Mouse (Mus musculus): ENCODE results near the gene Ksr2. TPM values are rescaled to one million over a fixed set of nuclear protein-coding genes. Genes with fewer than 3 reads are reported as not detected.
"Not testable (repeated sequence)": the region's sequence is repeated elsewhere in the genome, so short reads cannot be mapped to it uniquely, and the experiment has no call there.

The Ksr2 gene
- total and polyA plus RNA-seq, 2 experiments from 2014 or later = 6.3 to 12.6 TPM

DNA sequence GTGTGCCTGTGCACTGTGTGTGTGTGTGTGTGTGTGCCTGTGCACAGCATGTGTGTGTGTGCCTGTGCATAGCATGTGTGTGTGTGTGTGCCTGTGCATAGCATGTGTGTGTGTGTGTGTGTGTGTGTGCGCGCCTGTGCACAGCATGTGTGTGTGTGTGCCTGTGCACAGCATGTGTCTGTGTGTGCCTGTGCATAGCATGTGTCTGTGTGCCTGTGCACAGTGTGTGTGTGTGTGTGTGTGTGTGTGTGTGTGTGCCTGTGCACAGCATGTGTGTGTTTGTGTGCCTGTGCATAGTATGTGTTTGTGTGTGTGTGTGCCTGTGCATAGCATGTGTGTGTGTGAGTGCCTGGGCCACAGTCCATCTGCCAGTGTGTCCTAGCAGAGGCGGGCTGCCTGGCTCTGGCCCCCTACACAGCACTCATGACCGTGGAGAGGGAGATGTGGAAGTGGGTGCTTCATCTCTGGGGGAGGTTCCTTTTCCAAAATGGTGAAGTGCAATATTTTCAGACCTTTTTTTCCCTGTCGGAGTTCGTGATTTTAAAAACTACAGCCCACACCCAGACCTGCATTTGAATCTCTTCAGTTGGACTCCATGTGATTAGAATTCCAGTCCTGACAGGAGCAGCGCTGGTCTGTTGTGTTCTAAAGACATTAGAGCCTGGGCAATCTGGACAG is 39.3 kb upstream of the Ksr2 start:
- no peak overlapping the region for H3K27ac ChIP-seq
- ATAC-seq (no peak), DNase-seq (ENCODE audit: low spot score) (no peak)
- no peaks in the 10 kb centered on the region for H3K4me1 ChIP-seq (ENCODE audit: insufficient read depth, low read length)
- WGBS = 85% methylated on average over 7 of the region's 7 CpGs
- no peak overlapping the region for H3K9ac ChIP-seq (replicated peaks; ENCODE audit: low read length)
- no peak overlapping the region for H3K4me2 ChIP-seq (ENCODE audit: low read depth, low read length)
- no peak for TF ChIP-seq CTCF (IDR thresholded peaks at IDR 0.05; ENCODE audit: low read depth)
- no peaks in the 10 kb centered on the region for H3K9me3 ChIP-seq (ENCODE audit: low read length)
- no peak overlapping the region for H3K4me3 ChIP-seq (ENCODE audit: low read length)
- no peaks in the 10 kb centered on the region for H3K27me3 ChIP-seq (ENCODE audit: insufficient read depth, low read length)
- peaks cover 63% of the 10 kb centered on the region for H3K36me3 ChIP-seq (ENCODE audit: insufficient read depth, low read length)

DNA sequence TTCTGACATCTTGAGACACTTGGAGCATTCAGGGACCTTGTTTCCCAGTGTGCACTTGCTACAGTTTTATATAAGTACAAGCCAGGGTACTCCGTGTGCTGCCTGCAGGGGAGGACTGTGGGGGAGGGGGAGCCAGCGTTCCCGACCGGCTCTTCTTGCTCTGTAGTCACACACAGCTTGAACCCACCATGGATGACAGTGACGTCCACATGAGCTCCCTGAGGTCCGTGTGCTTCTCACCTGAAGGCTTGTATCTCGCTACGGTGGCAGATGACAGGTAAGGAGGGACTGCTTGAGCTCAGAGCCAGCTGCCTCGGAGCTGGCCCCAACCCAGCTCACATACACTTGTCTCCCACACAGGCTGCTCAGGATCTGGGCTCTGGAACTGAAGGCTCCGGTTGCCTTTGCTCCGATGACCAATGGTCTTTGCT is 37.5 kb upstream of the Ksr2 start:
- no peak overlapping the region for H3K4me2 ChIP-seq (ENCODE audit: low read depth, low read length)
- peaks cover 56% of the 10 kb centered on the region for H3K36me3 ChIP-seq (ENCODE audit: insufficient read depth, low read length)
- ATAC-seq = no peak
- 67% methylated on average over 11 of the region's 11 CpGs for WGBS
- H3K27ac ChIP-seq = no peak overlapping the region
- no peak overlapping the region for H3K9ac ChIP-seq (replicated peaks; ENCODE audit: low read length)
- H3K9me3 ChIP-seq (ENCODE audit: low read length) = no peaks in the 10 kb centered on the region
- no peak overlapping the region for H3K4me3 ChIP-seq (ENCODE audit: low read length)
- no peak for TF ChIP-seq CTCF (IDR thresholded peaks at IDR 0.05; ENCODE audit: low read depth)
- H3K27me3 ChIP-seq (ENCODE audit: insufficient read depth, low read length) = no peaks in the 10 kb centered on the region
- H3K4me1 ChIP-seq (ENCODE audit: insufficient read depth, low read length) = no peaks in the 10 kb centered on the region
- no peak for DNase-seq (ENCODE audit: low spot score)

DNA sequence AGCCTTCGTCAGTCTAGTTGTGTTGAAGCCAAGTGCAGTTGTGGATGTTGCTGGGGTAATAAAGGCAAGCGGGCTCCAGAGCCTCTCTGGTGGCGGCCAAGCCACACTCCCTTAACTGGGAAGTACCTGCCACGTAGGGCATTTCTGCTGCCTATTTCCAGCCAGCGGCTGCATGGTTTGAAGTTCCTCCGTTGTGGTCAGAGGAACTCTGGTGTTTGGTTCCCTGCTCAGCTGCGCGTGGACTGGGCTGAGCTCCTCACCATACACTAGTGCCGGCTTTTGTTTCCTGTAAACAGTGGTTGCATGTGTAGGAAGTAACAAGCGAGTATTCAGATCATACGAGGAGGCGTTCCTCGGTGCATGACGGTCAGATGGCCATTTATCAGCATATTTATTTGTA is 36.1 kb upstream of the Ksr2 start:
- not testable (repeated sequence) for H3K4me3 ChIP-seq (ENCODE audit: low read length); H3K4me1 ChIP-seq (ENCODE audit: insufficient read depth, low read length); H3K9ac ChIP-seq (replicated peaks; ENCODE audit: low read length); DNase-seq (ENCODE audit: low spot score); H3K4me2 ChIP-seq (ENCODE audit: low read depth, low read length); ATAC-seq; H3K27ac ChIP-seq; H3K27me3 ChIP-seq (ENCODE audit: insufficient read depth, low read length); H3K9me3 ChIP-seq (ENCODE audit: low read length)
- 94% methylated on average over 14 of the region's 14 CpGs for WGBS
- H3K36me3 ChIP-seq (ENCODE audit: insufficient read depth, low read length) = peaks cover 45% of the 10 kb centered on the region

- Histone ChIP-seq H3K9me3 (ENCODE audit: low read length) (no peaks in the 10 kb centered on the region), H3K27me3 (ENCODE audit: insufficient read depth, low read length) (no peaks in the 10 kb centered on the region), H3K4me1 (ENCODE audit: insufficient read depth, low read length) (no peaks in the 10 kb centered on the region), H3K36me3 (ENCODE audit: insufficient read depth, low read length) (peaks cover 47% of the 10 kb centered on the region; the same call in 1 of the 2 replicates), H3K9ac (replicated peaks; ENCODE audit: low read length) (no peak overlapping the region), H3K27ac (no peak overlapping the region), H3K4me2 (ENCODE audit: low read depth, low read length) (no peak overlapping the region), H3K4me3 (ENCODE audit: low read length) (no peak overlapping the region)
- WGBS = 81% methylated on average over 4 of the region's 4 CpGs
- ATAC-seq = no peak
- no peak for DNase-seq (ENCODE audit: low spot score)
- TF ChIP-seq CTCF (IDR thresholded peaks at IDR 0.05; ENCODE audit: low read depth) = no peak
Observed at GRCm38 (mm10) chr5:117380199-117380598, 33.6 kb upstream of the Ksr2 start.

DNA sequence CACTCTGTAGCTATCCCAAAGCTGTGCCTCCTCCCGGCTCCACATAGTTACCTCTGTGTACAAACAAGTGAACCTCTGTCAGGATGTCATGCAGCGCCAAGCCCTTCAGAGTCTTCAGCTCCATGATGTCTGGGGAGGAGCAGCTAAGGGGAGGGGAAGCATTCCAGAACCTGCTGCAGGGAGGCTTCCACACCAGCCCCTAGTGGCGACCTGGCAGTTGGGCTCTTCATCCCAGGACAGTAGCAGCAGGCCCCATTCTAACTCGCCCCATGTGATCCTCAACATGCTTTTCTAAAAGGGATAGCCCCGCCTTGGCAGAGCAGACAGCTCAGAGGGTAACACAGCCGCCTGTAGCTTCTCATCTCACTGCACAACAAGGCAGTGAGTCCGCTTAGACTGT is 32.0 kb upstream of the Ksr2 start:
- Histone ChIP-seq H3K36me3 (ENCODE audit: insufficient read depth, low read length) (peaks cover 37% of the 10 kb centered on the region; the same call in 1 of the 2 replicates), H3K27ac (no peak overlapping the region), H3K4me2 (ENCODE audit: low read depth, low read length) (no peak overlapping the region), H3K9ac (replicated peaks; ENCODE audit: low read length) (no peak overlapping the region), H3K9me3 (ENCODE audit: low read length) (no peaks in the 10 kb centered on the region), H3K4me3 (ENCODE audit: low read length) (no peak overlapping the region), H3K4me1 (ENCODE audit: insufficient read depth, low read length) (no peaks in the 10 kb centered on the region), H3K27me3 (ENCODE audit: insufficient read depth, low read length) (no peaks in the 10 kb centered on the region)
- WGBS = 71% methylated on average over 7 of the region's 7 CpGs
- DNase-seq (ENCODE audit: low spot score) = no peak
- 0 out of 2 replicates have a peak, but pooled peaks have one; percentile 14 for ATAC-seq
- peak; percentile 26; the same call in 1 of the 2 replicates for TF ChIP-seq CTCF (IDR thresholded peaks at IDR 0.05; ENCODE audit: low read depth)

DNA sequence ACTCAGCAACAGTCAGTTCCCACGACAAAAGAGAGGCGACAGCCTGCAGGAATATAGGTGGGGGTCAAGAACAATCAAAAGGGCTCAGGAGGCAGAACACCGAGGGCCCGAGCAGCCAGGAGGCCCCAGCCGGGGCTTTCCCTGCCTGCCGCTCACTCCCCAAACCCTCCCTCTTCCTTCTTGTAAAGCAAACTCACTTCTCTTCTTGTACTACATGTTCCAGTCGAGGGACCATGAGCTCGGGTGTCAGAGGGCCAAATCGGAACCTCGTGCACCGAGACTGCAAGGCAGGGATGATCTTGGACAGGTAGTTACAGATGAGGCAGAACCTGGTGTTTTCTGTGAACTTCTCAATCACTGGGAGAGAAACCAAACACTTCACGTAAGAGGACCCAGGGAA is 30.6 kb upstream of the Ksr2 start:
- H3K36me3 ChIP-seq (ENCODE audit: insufficient read depth, low read length) = peaks cover 37% of the 10 kb centered on the region; the same call in 1 of the 2 replicates
- WGBS = 64% methylated on average over 12 of the region's 12 CpGs
- no peak overlapping the region for H3K4me2 ChIP-seq (ENCODE audit: low read depth, low read length)
- ATAC-seq (no peak), DNase-seq (ENCODE audit: low spot score) (no peak)
- TF ChIP-seq CTCF (IDR thresholded peaks at IDR 0.05; ENCODE audit: low read depth) = no peak
- H3K9me3 ChIP-seq (ENCODE audit: low read length) = no peaks in the 10 kb centered on the region
- no peak overlapping the region for H3K9ac ChIP-seq (replicated peaks; ENCODE audit: low read length)
- no peak overlapping the region for H3K4me3 ChIP-seq (ENCODE audit: low read length)
- 0 out of 2 replicates have a peak, but pooled peaks cover under 1% of the 10 kb centered on the region for H3K4me1 ChIP-seq (ENCODE audit: insufficient read depth, low read length)
- H3K27me3 ChIP-seq (ENCODE audit: insufficient read depth, low read length) = no peaks in the 10 kb centered on the region
- no peak overlapping the region for H3K27ac ChIP-seq

DNA sequence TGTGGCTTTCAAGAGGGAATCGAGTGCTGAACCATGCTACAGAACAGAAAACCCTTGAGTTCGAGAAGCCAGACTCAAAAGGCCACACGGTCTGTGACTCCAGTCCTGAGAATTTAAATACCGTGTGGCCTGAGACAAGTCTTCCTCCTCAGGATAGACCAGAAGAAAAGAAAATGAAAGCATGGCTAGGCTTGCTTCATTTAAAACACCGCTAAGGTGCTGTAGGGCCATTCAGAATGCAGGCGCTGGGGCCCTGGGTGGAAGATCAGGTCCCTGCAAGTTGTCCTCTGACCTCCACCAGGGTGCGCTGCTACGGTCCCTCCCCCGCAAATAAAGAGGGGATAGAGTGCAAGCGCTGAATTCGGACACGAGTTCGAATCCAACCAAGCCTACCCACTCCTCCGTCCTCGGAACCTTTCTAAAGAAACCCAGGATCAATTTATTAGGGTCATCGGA is 25.5 kb upstream of the Ksr2 start:
- peak overlapping the region; percentile 68 for H3K9ac ChIP-seq (replicated peaks; ENCODE audit: low read length)
- no peaks in the 10 kb centered on the region for H3K27me3 ChIP-seq (ENCODE audit: insufficient read depth, low read length)
- peak; percentile 63 for TF ChIP-seq CTCF (IDR thresholded peaks at IDR 0.05; ENCODE audit: low read depth)
- peak overlapping the region; percentile 50 for H3K4me3 ChIP-seq (ENCODE audit: low read length)
- peaks cover 14% of the 10 kb centered on the region; the same call in 1 of the 2 replicates for H3K36me3 ChIP-seq (ENCODE audit: insufficient read depth, low read length)
- peak; percentile 30 for ATAC-seq
- 10% methylated on average over 16 of the region's 16 CpGs for WGBS
- peak overlapping the region; percentile 61 for H3K27ac ChIP-seq
- 0 out of 2 replicates have a peak, but pooled peaks cover 3% of the 10 kb centered on the region for H3K4me1 ChIP-seq (ENCODE audit: insufficient read depth, low read length)
- 0 out of 2 replicates have a peak, but pooled peaks cover 3% of the 10 kb centered on the region for H3K9me3 ChIP-seq (ENCODE audit: low read length)
- peak overlapping the region; percentile 64 for H3K4me2 ChIP-seq (ENCODE audit: low read depth, low read length)
- DNase-seq (ENCODE audit: low spot score) = peak; percentile 64

Measured in hindbrain, postnatal 0 days (tissue).